9 mouse cellular contexts compared by ENCODE assay signal in the genomic region with DNA sequence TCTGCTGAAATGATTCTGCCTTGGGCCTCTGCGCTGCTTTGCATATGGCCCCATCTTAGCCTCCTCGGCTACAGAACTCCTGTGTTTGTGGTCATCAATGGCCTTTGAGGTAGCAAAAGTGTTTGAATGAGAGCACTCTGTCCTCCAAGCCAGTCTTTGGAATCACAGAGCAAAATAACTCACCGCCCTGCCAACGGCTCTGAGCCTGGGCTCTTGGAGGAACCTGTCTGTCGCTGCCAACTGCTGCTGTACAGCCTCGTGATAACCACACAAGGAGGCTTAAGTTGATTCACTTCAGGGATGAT. TPM values are rescaled to one million over a fixed set of nuclear protein-coding genes. Genes with fewer than 3 reads are reported as not detected.
DNase-seq lines count a peak whose midpoint lies in the region; ATAC-seq lines count a peak whose summit lies in the region.
"Had no signal": no experiment of that assay in that cellular context is flagged by ENCODE, and none has a peak within 500 bp of the region (broad histone marks: within the 10 kb centered on the region; RNA-seq: fewer than 3 reads in every experiment).

No protein-coding gene starts in this region.

- no peak for ATAC-seq in cerebellum, adult (ENCODE audit: insufficient number of reproducible peaks, low FRiP score, low TSS enrichment)
- ATAC-seq: intestine, postnatal 0 days had no signal

- peak; percentile 20 for DNase-seq in cerebellum, adult 9-10 months
- DNase-seq in layer of hippocampus, adult 9-11 months, result peak; percentile 41
- no peak for DNase-seq in layer of hippocampus, postnatal 36 days
- peak; percentile 73 for DNase-seq in A20 (ENCODE audit: low read depth, low spot score)
- peak; percentile 30 to 34 for DNase-seq in heart, postnatal 36 days
- no peak for DNase-seq in ovary, adult 18-20 months (ENCODE audit: low spot score)
- no peak for DNase-seq in urinary bladder, adult 18-20 months (ENCODE audit: low spot score in 2 of 2)

- intact Hi-C loops in heart, postnatal 36 days (cut with DNase I), result no loop called here

RNA-seq across cellular contexts. Expression of gene Hip1r, which starts 7.8 kb away (rescaled TPM):
- 10 to 100 TPM; 39.4 to 41.2 TPM for total RNA-seq in layer of hippocampus, postnatal 36 days (2021)
- total RNA-seq in heart, postnatal 36 days (2021), result 10 to 100 TPM in 1 of 2 experiments, 1 to 10 TPM in 1; 8.6 to 17.0 TPM

RNA-seq across cellular contexts. Expression of gene Ccdc62, which starts 50.7 kb away (rescaled TPM):
- 1 to 10 TPM; 2.5 TPM for total RNA-seq in layer of hippocampus, postnatal 36 days (2021)
- 1 to 10 TPM; 2.6 to 3.7 TPM for total RNA-seq in heart, postnatal 36 days (2021)

RNA-seq across cellular contexts. Expression of gene Vps37b, which starts 50.9 kb away (rescaled TPM):
- total RNA-seq in layer of hippocampus, postnatal 36 days (2021), result 10 to 100 TPM; 32.6 to 40.8 TPM
- total RNA-seq in heart, postnatal 36 days (2021), result 10 to 100 TPM; 19.6 to 25.0 TPM

RNA-seq across cellular contexts. Expression of gene Gm43518, which starts 54.0 kb away (rescaled TPM):
- 1 to 10 TPM in 1 of 2 experiments, under 1 TPM in 1; 0.91 to 1.7 TPM for total RNA-seq in layer of hippocampus, postnatal 36 days (2021)
- total RNA-seq in heart, postnatal 36 days (2021), result not detected

Comparison
In these comparisons a context has a peak if more than half of its experiments do, and no peak if none do; other contexts are left out.
1. DNase-seq: peak in cerebellum, adult 9-10 months (single experiment), layer of hippocampus, adult 9-11 months (single experiment), A20 (single experiment) and heart, postnatal 36 days (2 of 2); none in layer of hippocampus, postnatal 36 days (0 of 2), ovary, adult 18-20 months (single experiment) and urinary bladder, adult 18-20 months (0 of 2).